Mouse (Mus musculus): ENCODE results near the gene Rai1. TPM values are rescaled to one million over a fixed set of nuclear protein-coding genes. Genes with fewer than 3 reads are reported as not detected.

The Rai1 gene
- total RNA-seq, 2 experiments from 2014 or later = 61.9 to 68.5 TPM

- no peak for DNase-seq (ENCODE audit: extremely low spot score in 1 of 2, low spot score in 2 of 2)
- intact Hi-C loops (cut with DNase I) = no loop called here
These were observed 11.6 kb upstream of the Rai1 start for GRCm38 (mm10) chr11:60093227-60093626.

GRCm38 (mm10) chr11:60093984-60094587 is 10.7 kb upstream of the Rai1 start:
- no peak for DNase-seq (ENCODE audit: extremely low spot score in 1 of 2, low spot score in 2 of 2)
- intact Hi-C loops (cut with DNase I) = no loop called here

GRCm38 (mm10) chr11:60094909-60095810 is 9.7 kb upstream of the Rai1 start:
- DNase-seq (ENCODE audit: extremely low spot score in 1 of 2, low spot score in 2 of 2) = no peak

GRCm38 (mm10) chr11:60099555-60100186 is 5.1 kb upstream of the Rai1 start:
- no peak for DNase-seq (ENCODE audit: extremely low spot score in 1 of 2, low spot score in 2 of 2)
- intact Hi-C loops (cut with DNase I) = loop anchor here (5.0 to 10.0 kb wide), 2 partner anchors 193 to 315 kb away; partner anchors contain the start of genes Atpaf2 and Gid4

More at GRCm38 (mm10) chr11:60094909-60095810, 9.7 kb upstream of the Rai1 start:
- intact Hi-C loops (cut with DNase I) = no loop called here

GRCm38 (mm10) chr11:60100827-60101555 is 3.8 kb upstream of the Rai1 start:
- no peak for DNase-seq (ENCODE audit: extremely low spot score in 1 of 2, low spot score in 2 of 2)
- intact Hi-C loops (cut with DNase I) = loop anchor here (5.0 to 10.0 kb wide), 2 partner anchors 191 to 314 kb away; partner anchors contain the start of genes Atpaf2 and Gid4

GRCm38 (mm10) chr11:60101986-60102385 is 2.8 kb upstream of the Rai1 start:
- no peak for DNase-seq (ENCODE audit: extremely low spot score in 1 of 2, low spot score in 2 of 2)
- intact Hi-C loops (cut with DNase I) = loop anchor here (5.0 to 10.0 kb wide), 2 partner anchors 190 to 313 kb away; partner anchors contain the start of genes Atpaf2 and Gid4

GRCm38 (mm10) chr11:60102664-60103063 is 2.1 kb upstream of the Rai1 start:
- intact Hi-C loops (cut with DNase I) = loop anchor here (5.0 to 10.0 kb wide), 2 partner anchors 190 to 312 kb away; partner anchors contain the start of genes Atpaf2 and Gid4
- DNase-seq (ENCODE audit: extremely low spot score in 1 of 2, low spot score in 2 of 2) = peak in 1 of 2 experiments; percentile 57

GRCm38 (mm10) chr11:60103567-60103966 is 1.2 kb upstream of the Rai1 start:
- intact Hi-C loops (cut with DNase I) = loop anchor here (5.0 to 10.0 kb wide), 2 partner anchors 189 to 311 kb away; partner anchors contain the start of genes Atpaf2 and Gid4
- no peak for DNase-seq (ENCODE audit: extremely low spot score in 1 of 2, low spot score in 2 of 2)

GRCm38 (mm10) chr11:60105593-60106542 is 1.1 kb downstream of the Rai1 start:
- intact Hi-C loops (cut with DNase I) = loop anchor here (5.0 to 10.0 kb wide), 2 partner anchors 71 to 309 kb away; partner anchors contain the start of genes Atpaf2 and Gid4
- peak; percentile 46 to 79 for DNase-seq (ENCODE audit: extremely low spot score in 1 of 2, low spot score in 2 of 2)

- peak; percentile 51 to 77 for DNase-seq (ENCODE audit: extremely low spot score in 1 of 2, low spot score in 2 of 2)
- intact Hi-C loops (cut with DNase I) = loop anchor here (5.0 to 10.0 kb wide), 2 partner anchors 71 to 308 kb away; partner anchors contain the start of genes Atpaf2 and Gid4
These were observed 1.8 kb downstream of the Rai1 start for GRCm38 (mm10) chr11:60106543-60107110.

- DNase-seq (ENCODE audit: extremely low spot score in 1 of 2, low spot score in 2 of 2) = no peak
- intact Hi-C loops (cut with DNase I) = loop anchor here (5.0 to 10.0 kb wide), 2 partner anchors 70 to 307 kb away; partner anchors contain the start of genes Atpaf2 and Gid4
These were observed 2.6 kb downstream of the Rai1 start for GRCm38 (mm10) chr11:60107449-60107848.

- intact Hi-C loops (cut with DNase I) = loop anchor here (5.0 to 10.0 kb wide), 2 partner anchors 69 to 306 kb away; partner anchors contain the start of genes Atpaf2 and Gid4
- DNase-seq (ENCODE audit: extremely low spot score in 1 of 2, low spot score in 2 of 2) = no peak
These were observed 3.9 kb downstream of the Rai1 start for GRCm38 (mm10) chr11:60108631-60109172.

- intact Hi-C loops (cut with DNase I) = no loop called here
- DNase-seq (ENCODE audit: extremely low spot score in 1 of 2, low spot score in 2 of 2) = no peak
These were observed 5.6 kb downstream of the Rai1 start for GRCm38 (mm10) chr11:60110386-60110785.

- no peak for DNase-seq (ENCODE audit: extremely low spot score in 1 of 2, low spot score in 2 of 2)
- intact Hi-C loops (cut with DNase I) = no loop called here
These were observed 6.8 kb downstream of the Rai1 start for GRCm38 (mm10) chr11:60111576-60111975.

GRCm38 (mm10) chr11:60113624-60114023 is 8.8 kb downstream of the Rai1 start:
- intact Hi-C loops (cut with DNase I) = no loop called here
- DNase-seq (ENCODE audit: extremely low spot score in 1 of 2, low spot score in 2 of 2) = no peak

- intact Hi-C loops (cut with DNase I) = no loop called here
- DNase-seq (ENCODE audit: extremely low spot score in 1 of 2, low spot score in 2 of 2) = peak; percentile 26 to 83
These were observed 9.6 kb downstream of the Rai1 start for GRCm38 (mm10) chr11:60114296-60115023.
